Mouse (Mus musculus): ENCODE measurements at regions not wholly inside any gene's neighbourhood (a gene's known extent, or its start where the extent isn't known, plus 50 kb on each side); places are given as distances from the start of the nearest gene placed in this dataset.
"Not testable (repeated sequence)": the region's sequence is repeated elsewhere in the genome, so short reads cannot be mapped to it uniquely, and the experiment has no call there.

DNA sequence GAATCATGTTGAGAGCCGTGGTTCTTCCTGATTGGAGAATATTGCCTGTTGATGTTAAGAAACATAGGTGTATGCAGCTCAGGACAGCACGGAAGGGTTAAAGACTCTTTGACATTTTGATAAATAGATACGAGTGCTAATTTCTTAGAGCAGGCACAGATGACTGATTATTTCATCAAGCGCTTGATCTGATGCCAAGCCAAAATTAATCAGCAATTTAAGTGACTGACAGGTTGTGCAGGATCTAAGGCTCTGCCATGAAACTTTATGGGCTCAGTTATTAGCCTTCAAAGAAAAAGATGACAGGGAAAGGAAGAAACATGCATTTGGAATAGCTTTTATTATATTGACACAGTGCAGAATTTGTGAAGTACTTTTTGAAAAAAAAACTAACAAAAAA lies 157.2 kb upstream of the Gje1 start:
- no peak for DNase-seq

DNA sequence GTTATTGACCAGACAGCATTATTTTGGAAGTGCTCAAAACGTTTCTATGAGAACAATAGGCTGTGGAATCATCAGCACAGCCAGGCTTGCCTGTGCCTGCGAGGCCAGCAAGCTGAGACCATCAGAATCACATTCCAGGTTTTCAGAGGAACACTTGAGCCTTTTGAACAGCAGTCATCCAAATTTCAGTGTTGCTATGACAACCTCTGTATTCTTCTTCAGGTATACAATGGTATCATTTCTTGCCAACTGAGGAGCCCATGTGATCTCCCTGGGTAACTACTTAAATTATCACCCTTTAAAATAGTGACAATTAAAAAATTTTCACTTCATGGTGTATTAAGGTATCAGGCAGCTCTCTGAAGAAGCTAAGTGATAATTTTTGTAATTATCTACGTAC lies 143.2 kb upstream of the Gje1 start:
- DNase-seq = no peak

DNA sequence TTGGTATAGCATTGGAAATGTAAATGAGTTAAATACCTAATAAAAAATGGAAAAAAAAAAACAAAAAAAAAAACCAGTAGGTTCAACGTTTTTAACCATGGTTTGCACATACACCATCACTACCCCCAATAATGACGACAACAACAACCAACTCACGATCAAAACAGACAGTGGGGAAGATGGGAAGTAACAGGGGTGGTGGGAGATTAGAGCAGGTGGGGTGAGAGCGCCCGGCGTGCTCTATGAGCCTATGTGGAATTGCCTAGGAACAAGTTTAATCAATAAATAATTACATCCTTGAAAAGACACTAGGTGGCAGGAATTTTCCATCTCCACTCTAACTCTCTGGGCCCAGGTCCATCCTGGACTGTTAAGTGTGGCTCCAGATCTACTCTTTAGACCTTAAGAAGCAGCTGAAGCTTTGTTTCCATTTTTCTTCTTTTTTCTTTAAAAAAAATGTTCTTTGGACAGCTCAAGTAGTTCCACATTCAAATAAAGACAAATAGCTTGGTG lies 142.2 kb upstream of the Gje1 start:
- DNase-seq = peak; percentile 6 to 8

DNA sequence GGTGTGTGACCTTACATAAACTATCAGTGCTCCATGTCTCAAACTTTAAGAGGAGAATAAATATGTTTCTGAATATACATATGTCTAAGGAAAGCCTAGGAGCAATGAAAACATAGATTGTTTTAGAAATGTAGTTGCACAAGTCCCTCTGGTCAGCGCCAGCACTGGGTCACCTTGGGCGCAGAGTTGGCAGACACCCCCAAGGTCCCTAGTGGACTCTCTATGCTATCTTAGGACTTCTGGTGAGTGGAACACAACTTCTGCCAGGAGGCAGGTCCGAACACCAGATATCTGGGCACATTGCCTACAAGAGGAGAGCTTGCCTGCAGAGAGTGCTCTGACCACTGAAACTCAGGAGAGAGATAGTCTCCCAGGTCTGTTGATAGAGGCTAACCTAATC lies 128.6 kb upstream of the Gje1 start:
- not testable (repeated sequence) for DNase-seq

DNA sequence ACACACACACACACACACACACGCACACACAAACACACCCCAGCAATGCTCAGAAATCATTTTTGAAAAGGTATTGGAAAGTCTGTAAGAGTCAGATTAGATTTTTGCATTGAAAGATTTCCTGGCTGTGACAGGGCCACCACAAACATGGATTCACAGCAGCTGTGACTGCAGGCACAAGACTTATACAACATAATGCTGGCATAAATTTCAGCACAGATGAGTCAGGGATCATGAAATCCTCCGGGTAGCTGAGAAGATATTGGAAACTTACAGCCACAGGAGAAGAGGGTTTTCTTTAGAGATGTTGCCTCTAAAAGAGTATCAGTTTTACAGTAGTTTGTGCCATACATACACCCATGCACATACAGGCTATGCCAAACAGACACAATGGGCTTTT lies 127.0 kb upstream of the Gje1 start:
- DNase-seq = no peak
